Mouse (Mus musculus) lung, adult 2 months (tissue): Measurements from ENCODE around the gene Gpx4.

Source experiments
- CTCF ChIP-seq: fragments of 200-500 bp; IDR thresholded peaks from 2 replicates; pipeline ENCODE4 v1.5.1; 2011; ENCODE audit warnings: mild to moderate bottlenecking, low read length, control low read depth; ENCODE audit not compliant: insufficient read depth
- POLR2A ChIP-seq: fragments of 200-500 bp; IDR thresholded peaks from 2 replicates; pipeline ENCODE4 v1.6.1; 2011; ENCODE audit warnings: low read depth, mild to moderate bottlenecking, control low read depth, low read length, borderline replicate concordance; ENCODE audit errors: extremely low read depth

DNA sequence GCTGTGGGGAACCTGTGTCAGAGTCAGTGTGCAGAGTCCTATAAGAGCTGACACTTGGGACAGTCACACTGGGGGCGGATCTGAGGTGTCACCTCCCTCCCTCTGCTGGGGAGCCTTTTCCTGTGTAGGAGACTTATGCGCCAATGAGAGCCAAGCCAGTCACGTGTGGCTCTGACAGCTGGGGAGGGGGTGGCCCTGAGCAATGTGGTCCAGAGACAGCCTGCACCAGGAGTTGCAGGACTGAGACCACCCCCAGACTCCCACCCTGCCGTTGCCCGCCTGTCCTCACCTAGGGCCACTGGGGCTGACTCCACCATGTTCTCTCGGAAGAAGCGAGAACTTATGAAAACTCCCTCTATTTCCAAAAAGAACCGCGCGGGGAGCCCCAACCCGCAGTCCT lies 30.5 kb upstream of the Gpx4 start, which contains the start of gene Arhgap45:
- TF ChIP-seq CTCF: no peak
- TF ChIP-seq POLR2A: peak; percentile 42; the same call in 1 of the 2 replicates
